Mouse (Mus musculus): ENCODE data around the gene Uggt2. TPM values are rescaled to one million over a fixed set of nuclear protein-coding genes. Genes with fewer than 3 reads are reported as not detected.

The Uggt2 gene
- polyA plus RNA-seq (2015; fragmentation: Nextera tagmentation; extraction: Ambion mirVana): 8.8 and 11.7 TPM in 2 replicates

- peak within 1 kb of the TSS; percentile 79 for H3K4me3 ChIP-seq (replicated peaks)
- peak within 1 kb of the TSS; percentile 86 for H3K9ac ChIP-seq
- WGBS: under 1% methylated on average over 72 of the region's 72 CpGs
- H3K4me2 ChIP-seq: peak within 1 kb of the TSS; percentile 95
- H3K27ac ChIP-seq: peak within 1 kb of the TSS; percentile 46
- H3K36me3 ChIP-seq: no peaks in the 10 kb centered on the region
- peaks cover 3% of the 10 kb centered on the region; the same call in 1 of the 2 replicates for H3K4me1 ChIP-seq
- peak; percentile 88 for ATAC-seq (ENCODE audit: insufficient read depth, low FRiP score, low read depth)
- no peaks in the 10 kb centered on the region for H3K9me3 ChIP-seq
- no peaks in the 10 kb centered on the region for H3K27me3 ChIP-seq (replicated peaks)
These were observed at the start of gene Uggt2 for GRCm38 (mm10) chr14:119098851-119099569. Gene Uggt2 (minus strand): TSS chr14:119099430.

GRCm38 (mm10) chr14:119139381-119139950 is 40.2 kb upstream of the Uggt2 start:
- Histone ChIP-seq H3K36me3 (no peaks in the 10 kb centered on the region), H3K9ac (no peak overlapping the region), H3K27me3 (replicated peaks) (peaks cover 33% of the 10 kb centered on the region), H3K4me2 (peak overlapping the region; percentile 99), H3K4me1 (peaks cover 10% of the 10 kb centered on the region; the same call in 1 of the 2 replicates), H3K27ac (no peak overlapping the region), H3K4me3 (replicated peaks) (peak overlapping the region; percentile 61; the same call in 1 of the 2 replicates), H3K9me3 (no peaks in the 10 kb centered on the region)
- no peak for ATAC-seq (ENCODE audit: insufficient read depth, low FRiP score, low read depth)
- 46% methylated on average over 9 of the region's 9 CpGs for WGBS

GRCm38 (mm10) chr14:119138786-119139100 is 39.5 kb upstream of the Uggt2 start:
- H3K9me3 ChIP-seq: no peaks in the 10 kb centered on the region
- H3K36me3 ChIP-seq: no peaks in the 10 kb centered on the region
- H3K4me1 ChIP-seq: peaks cover 10% of the 10 kb centered on the region; the same call in 1 of the 2 replicates
- ATAC-seq (ENCODE audit: insufficient read depth, low FRiP score, low read depth): no peak
- 1% methylated on average over 20 of the region's 20 CpGs for WGBS
- H3K4me2 ChIP-seq: peak overlapping the region; percentile 99
- H3K27me3 ChIP-seq (replicated peaks): peaks cover 33% of the 10 kb centered on the region
- no peak overlapping the region for H3K27ac ChIP-seq
- no peak overlapping the region for H3K9ac ChIP-seq
- peak overlapping the region; percentile 61 for H3K4me3 ChIP-seq (replicated peaks)

- ATAC-seq (ENCODE audit: insufficient read depth, low FRiP score, low read depth): peak; percentile 19
- peak within 1 kb of the TSS; percentile 9; the same call in 1 of the 2 replicates for H3K9ac ChIP-seq
- peak within 1 kb of the TSS; percentile 99 for H3K4me2 ChIP-seq
- under 1% methylated on average over 81 of the region's 100 CpGs for WGBS
- H3K4me3 ChIP-seq (replicated peaks): peak within 1 kb of the TSS; percentile 61
- H3K27ac ChIP-seq: no peak within 1 kb of the TSS
- peaks cover 33% of the 10 kb centered on the region for H3K27me3 ChIP-seq (replicated peaks)
- peaks cover 10% of the 10 kb centered on the region; the same call in 1 of the 2 replicates for H3K4me1 ChIP-seq
- H3K36me3 ChIP-seq: no peaks in the 10 kb centered on the region
- H3K9me3 ChIP-seq: no peaks in the 10 kb centered on the region
These were observed 38.9 kb upstream of the Uggt2 start, which contains the start of gene Hs6st3 for GRCm38 (mm10) chr14:119137906-119138785. Gene Hs6st3 (plus strand): TSS chr14:119138341.

- no peaks in the 10 kb centered on the region for H3K36me3 ChIP-seq
- WGBS: under 1% methylated on average over 38 of the region's 38 CpGs
- peaks cover 10% of the 10 kb centered on the region; the same call in 1 of the 2 replicates for H3K4me1 ChIP-seq
- H3K9ac ChIP-seq: peak overlapping the region; percentile 9; the same call in 1 of the 2 replicates
- peak; percentile 71 for ATAC-seq (ENCODE audit: insufficient read depth, low FRiP score, low read depth)
- no peak overlapping the region for H3K27ac ChIP-seq
- peak overlapping the region; percentile 99 for H3K4me2 ChIP-seq
- H3K9me3 ChIP-seq: no peaks in the 10 kb centered on the region
- peak overlapping the region; percentile 61 for H3K4me3 ChIP-seq (replicated peaks)
- H3K27me3 ChIP-seq (replicated peaks): peaks cover 33% of the 10 kb centered on the region
These were observed 38.3 kb upstream of the Uggt2 start for GRCm38 (mm10) chr14:119137512-119137905.

GRCm38 (mm10) chr14:119127330-119127729 is 28.1 kb upstream of the Uggt2 start:
- Histone ChIP-seq H3K27ac (no peak overlapping the region), H3K9ac (no peak overlapping the region), H3K36me3 (no peaks in the 10 kb centered on the region), H3K27me3 (replicated peaks) (no peaks in the 10 kb centered on the region), H3K9me3 (no peaks in the 10 kb centered on the region), H3K4me2 (no peak overlapping the region), H3K4me3 (replicated peaks) (no peak overlapping the region), H3K4me1 (no peaks in the 10 kb centered on the region)
- ATAC-seq (ENCODE audit: insufficient read depth, low FRiP score, low read depth): peak; percentile 47
- 84% methylated on average over 2 of the region's 2 CpGs for WGBS

GRCm38 (mm10) chr14:119125840-119126239 is 26.6 kb upstream of the Uggt2 start:
- H3K9ac ChIP-seq: no peak overlapping the region
- no peak for ATAC-seq (ENCODE audit: insufficient read depth, low FRiP score, low read depth)
- WGBS: 58% methylated on average over 4 of the region's 4 CpGs
- no peaks in the 10 kb centered on the region for H3K9me3 ChIP-seq
- H3K4me3 ChIP-seq (replicated peaks): no peak overlapping the region
- no peaks in the 10 kb centered on the region for H3K27me3 ChIP-seq (replicated peaks)
- H3K27ac ChIP-seq: no peak overlapping the region
- H3K36me3 ChIP-seq: no peaks in the 10 kb centered on the region
- no peak overlapping the region for H3K4me2 ChIP-seq
- H3K4me1 ChIP-seq: no peaks in the 10 kb centered on the region

- no peaks in the 10 kb centered on the region for H3K4me1 ChIP-seq
- peak overlapping the region; percentile 35 for H3K4me3 ChIP-seq (replicated peaks)
- WGBS: 30% methylated on average over 3 of the region's 3 CpGs
- H3K27me3 ChIP-seq (replicated peaks): no peaks in the 10 kb centered on the region
- no peak overlapping the region for H3K9ac ChIP-seq
- no peak overlapping the region for H3K27ac ChIP-seq
- no peaks in the 10 kb centered on the region for H3K9me3 ChIP-seq
- no peaks in the 10 kb centered on the region for H3K36me3 ChIP-seq
- ATAC-seq (ENCODE audit: insufficient read depth, low FRiP score, low read depth): peak; percentile 68; the same call in 1 of the 2 replicates
- H3K4me2 ChIP-seq: peak overlapping the region; percentile 55
These were observed 24.8 kb upstream of the Uggt2 start for GRCm38 (mm10) chr14:119124061-119124460.

GRCm38 (mm10) chr14:119123582-119123981 is 24.4 kb upstream of the Uggt2 start:
- Histone ChIP-seq H3K27ac (no peak overlapping the region), H3K27me3 (replicated peaks) (no peaks in the 10 kb centered on the region), H3K4me3 (replicated peaks) (peak overlapping the region; percentile 35), H3K36me3 (no peaks in the 10 kb centered on the region), H3K9me3 (no peaks in the 10 kb centered on the region), H3K9ac (no peak overlapping the region), H3K4me1 (no peaks in the 10 kb centered on the region), H3K4me2 (peak overlapping the region; percentile 55)
- no peak; the same call in 1 of the 2 replicates for ATAC-seq (ENCODE audit: insufficient read depth, low FRiP score, low read depth)
- 3% methylated on average over 12 of the region's 12 CpGs for WGBS

- no peaks in the 10 kb centered on the region for H3K9me3 ChIP-seq
- H3K36me3 ChIP-seq: no peaks in the 10 kb centered on the region
- no peak overlapping the region for H3K4me3 ChIP-seq (replicated peaks)
- no peak overlapping the region for H3K27ac ChIP-seq
- 70% methylated on average over 6 of the region's 6 CpGs for WGBS
- H3K4me1 ChIP-seq: no peaks in the 10 kb centered on the region
- H3K4me2 ChIP-seq: no peak overlapping the region
- no peaks in the 10 kb centered on the region for H3K27me3 ChIP-seq (replicated peaks)
- H3K9ac ChIP-seq: no peak overlapping the region
- ATAC-seq (ENCODE audit: insufficient read depth, low FRiP score, low read depth): no peak
These were observed 13.3 kb upstream of the Uggt2 start for GRCm38 (mm10) chr14:119112558-119112957.

GRCm38 (mm10) chr14:119109776-119110218 is 10.6 kb upstream of the Uggt2 start:
- WGBS: 78% methylated on average over 3 of the region's 3 CpGs
- Histone ChIP-seq H3K4me3 (replicated peaks) (no peak overlapping the region), H3K4me1 (no peaks in the 10 kb centered on the region), H3K27me3 (replicated peaks) (no peaks in the 10 kb centered on the region), H3K4me2 (no peak overlapping the region), H3K9ac (no peak overlapping the region), H3K9me3 (no peaks in the 10 kb centered on the region), H3K27ac (no peak overlapping the region), H3K36me3 (no peaks in the 10 kb centered on the region)
- ATAC-seq (ENCODE audit: insufficient read depth, low FRiP score, low read depth): no peak
